Mouse (Mus musculus): ENCODE measurements at regions not wholly inside any gene's neighbourhood (a gene's known extent, or its start where the extent isn't known, plus 50 kb on each side); places are given as distances from the start of the nearest gene placed in this dataset.

- CTCF ChIA-PET, result no interaction called here
These were observed 57.5 kb upstream of the Igf1r start for GRCm38 (mm10) chr7:67895166-67895565.

- CTCF ChIA-PET, result interaction anchor here (0.5 kb wide), 1 partner anchor 18 kb away, joined by 3 read pairs; no protein-coding TSS in a partner anchor
These were observed 59.7 kb upstream of the Igf1r start for GRCm38 (mm10) chr7:67892917-67893316.

- CTCF ChIA-PET, result no interaction called here
These were observed 69.6 kb upstream of the Igf1r start for GRCm38 (mm10) chr7:67883040-67883439.

GRCm38 (mm10) chr7:67882606-67883005 is 70.0 kb upstream of the Igf1r start:
- CTCF ChIA-PET, result no interaction called here

GRCm38 (mm10) chr7:67878226-67878625 is 74.4 kb upstream of the Igf1r start:
- CTCF ChIA-PET, result interaction anchor here (0.7 kb wide), 1 partner anchor 902 kb away, joined by 4 read pairs; no protein-coding TSS in a partner anchor

- CTCF ChIA-PET, result interaction anchor here (0.7 kb wide), 1 partner anchor 903 kb away, joined by 4 read pairs; no protein-coding TSS in a partner anchor
These were observed 75.0 kb upstream of the Igf1r start for GRCm38 (mm10) chr7:67877587-67877986.

GRCm38 (mm10) chr7:67854080-67855022 is 94.8 kb upstream of the Synm start:
- CTCF ChIA-PET, result interaction anchor here (0.6 kb wide), 1 partner anchor 448 kb away, joined by 3 read pairs; no protein-coding TSS in a partner anchor

GRCm38 (mm10) chr7:67852859-67853258 is 93.3 kb upstream of the Synm start:
- CTCF ChIA-PET, result no interaction called here

- CTCF ChIA-PET, result no interaction called here
These were observed 89.9 kb upstream of the Synm start for GRCm38 (mm10) chr7:67849509-67849862.

- CTCF ChIA-PET, result no interaction called here
These were observed 89.3 kb upstream of the Synm start for GRCm38 (mm10) chr7:67848589-67849508.

- CTCF ChIA-PET, result no interaction called here
These were observed 87.3 kb upstream of the Synm start for GRCm38 (mm10) chr7:67846796-67847195.

- CTCF ChIA-PET, result no interaction called here
These were observed 77.4 kb upstream of the Synm start for GRCm38 (mm10) chr7:67836984-67837383.

- CTCF ChIA-PET, result no interaction called here
These were observed 76.8 kb upstream of the Synm start for GRCm38 (mm10) chr7:67836117-67836949.

GRCm38 (mm10) chr7:67831738-67832137 is 72.2 kb upstream of the Synm start:
- CTCF ChIA-PET, result no interaction called here

GRCm38 (mm10) chr7:67827386-67827785 is 67.8 kb upstream of the Synm start:
- CTCF ChIA-PET, result no interaction called here

GRCm38 (mm10) chr7:67826936-67827335 is 67.4 kb upstream of the Synm start:
- CTCF ChIA-PET, result no interaction called here

GRCm38 (mm10) chr7:67826368-67826767 is 66.8 kb upstream of the Synm start:
- CTCF ChIA-PET, result no interaction called here

GRCm38 (mm10) chr7:67825636-67826280 is 66.2 kb upstream of the Synm start:
- CTCF ChIA-PET, result no interaction called here

GRCm38 (mm10) chr7:67823943-67824645 is 64.6 kb upstream of the Synm start:
- CTCF ChIA-PET, result no interaction called here

- CTCF ChIA-PET, result no interaction called here
These were observed 60.0 kb upstream of the Synm start for GRCm38 (mm10) chr7:67819551-67819950.

Data from spleen, embryonic (tissue).